Mouse (Mus musculus): ENCODE measurements around the gene H6pd. TPM values are rescaled to one million over a fixed set of nuclear protein-coding genes. Genes with fewer than 3 reads are reported as not detected.

The H6pd gene
- polyA plus RNA-seq (2015; fragmentation: Nextera tagmentation; extraction: Ambion mirVana): 0.98 and 1.4 TPM in 2 replicates

DNA sequence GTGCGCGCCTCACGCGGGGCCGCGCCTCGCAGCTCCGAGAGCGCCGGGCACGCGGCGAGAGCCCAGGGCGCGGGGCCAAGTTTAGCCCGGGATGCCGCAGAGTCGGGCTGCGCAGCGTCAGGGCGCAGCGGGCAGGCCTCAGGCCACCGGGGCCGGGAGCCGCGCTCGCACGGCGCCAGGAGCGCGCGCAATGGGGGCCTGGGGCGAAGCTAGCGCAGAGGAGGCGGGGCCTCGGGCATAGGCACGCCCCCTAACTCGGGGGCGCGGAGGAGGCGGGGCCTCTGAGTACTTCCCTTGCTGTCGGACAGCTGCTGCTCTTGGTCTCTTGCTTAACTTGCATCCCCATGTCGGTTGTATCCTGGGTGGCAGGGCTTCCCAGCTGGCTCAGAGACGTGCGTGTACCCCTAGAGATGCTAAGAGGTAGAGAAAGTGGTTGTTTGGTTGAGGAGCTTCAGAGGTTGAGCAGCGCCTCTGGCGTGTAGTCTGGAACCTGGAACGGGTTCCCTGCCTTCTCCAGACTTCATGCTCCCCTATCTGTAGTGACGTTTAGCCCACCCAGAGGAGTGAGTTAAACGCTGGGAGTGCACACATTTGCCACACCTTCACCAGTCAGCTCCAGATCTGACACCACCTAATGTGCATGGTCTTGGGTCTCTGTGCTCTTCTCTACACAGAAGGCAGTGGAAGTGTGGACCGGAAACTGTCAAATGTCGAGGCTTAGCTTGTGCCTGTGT is at the start of gene H6pd:
TSS of gene H6pd (minus strand) at position 171 of the 734 bp plus-strand sequence.
- H3K4me1 ChIP-seq: peaks cover 5% of the 10 kb centered on the region
- H3K9me3 ChIP-seq (replicated peaks): no peaks in the 10 kb centered on the region
- H3K9ac ChIP-seq: peak within 1 kb of the TSS; percentile 80
- ATAC-seq: peak; percentile 92
- H3K27ac ChIP-seq: peak within 1 kb of the TSS; percentile 76
- 0 out of 2 replicates have a peak, but pooled peaks cover 2% of the 10 kb centered on the region for H3K27me3 ChIP-seq
- H3K36me3 ChIP-seq (ENCODE audit: poor library complexity, severe bottlenecking): no peaks in the 10 kb centered on the region
- peak within 1 kb of the TSS; percentile 74 for H3K4me3 ChIP-seq
- 6% methylated on average over 38 of the region's 52 CpGs for WGBS
- H3K4me2 ChIP-seq: peak within 1 kb of the TSS; percentile 76

DNA sequence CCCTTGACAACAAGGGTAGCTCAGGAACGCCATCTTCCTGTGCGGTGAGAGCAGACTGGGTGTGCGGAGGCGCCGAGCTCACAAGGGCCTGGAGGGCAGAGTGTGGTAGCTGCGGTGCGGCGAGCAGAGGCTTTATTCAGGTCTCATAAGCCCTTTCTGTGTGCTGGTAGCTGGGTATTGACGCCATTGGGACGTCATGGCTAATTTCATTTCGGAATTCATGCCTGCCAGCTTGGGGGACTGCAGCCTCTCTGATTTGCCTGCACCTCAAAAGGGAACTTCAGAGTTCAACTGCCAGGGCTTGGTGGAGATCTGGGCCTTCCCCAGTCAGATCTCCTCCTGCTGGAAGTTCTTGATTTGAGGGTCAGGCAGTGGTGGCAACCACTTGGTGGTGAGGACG is 48.9 kb upstream of the H6pd start:
- WGBS: 95% methylated on average over 12 of the region's 12 CpGs
- H3K4me1 ChIP-seq: no peaks in the 10 kb centered on the region
- ATAC-seq: no peak

DNA sequence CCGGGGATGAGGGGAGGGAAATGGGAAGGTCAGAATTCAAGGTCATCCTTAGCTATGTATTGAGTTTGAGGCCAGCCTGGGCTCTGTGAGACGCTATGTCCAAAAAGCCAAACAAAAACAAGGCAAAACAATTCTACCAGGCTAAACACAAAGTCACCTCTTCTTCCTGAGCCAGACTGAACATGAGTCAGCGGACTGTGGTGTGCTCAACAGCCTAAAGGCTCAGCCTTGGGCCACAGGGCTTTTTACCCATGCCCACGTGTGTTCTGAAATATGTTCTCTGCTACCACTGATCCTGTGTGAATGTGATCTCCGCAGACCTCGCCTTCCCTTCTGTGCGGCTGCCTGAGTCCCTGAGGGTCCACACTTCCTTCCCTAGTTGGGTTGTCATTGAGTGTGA is 47.3 kb upstream of the H6pd start:
- Histone ChIP-seq H3K36me3 (ENCODE audit: poor library complexity, severe bottlenecking) (no peaks in the 10 kb centered on the region), H3K4me1 (no peaks in the 10 kb centered on the region), H3K27ac (no peak overlapping the region), H3K4me3 (no peak overlapping the region), H3K27me3 (peaks cover 3% of the 10 kb centered on the region; the same call in 1 of the 2 replicates), H3K9ac (no peak overlapping the region), H3K9me3 (replicated peaks) (no peaks in the 10 kb centered on the region), H3K4me2 (no peak overlapping the region)
- ATAC-seq: no peak
- 89% methylated on average over 7 of the region's 7 CpGs for WGBS

More for the DNA sequence above, 48.9 kb upstream of the H6pd start:
- H3K27me3 ChIP-seq: no peaks in the 10 kb centered on the region
- no peak overlapping the region for H3K4me3 ChIP-seq
- no peaks in the 10 kb centered on the region for H3K36me3 ChIP-seq (ENCODE audit: poor library complexity, severe bottlenecking)
- H3K9me3 ChIP-seq (replicated peaks): no peaks in the 10 kb centered on the region
- H3K4me2 ChIP-seq: no peak overlapping the region
- H3K27ac ChIP-seq: no peak overlapping the region
- no peak overlapping the region for H3K9ac ChIP-seq

DNA sequence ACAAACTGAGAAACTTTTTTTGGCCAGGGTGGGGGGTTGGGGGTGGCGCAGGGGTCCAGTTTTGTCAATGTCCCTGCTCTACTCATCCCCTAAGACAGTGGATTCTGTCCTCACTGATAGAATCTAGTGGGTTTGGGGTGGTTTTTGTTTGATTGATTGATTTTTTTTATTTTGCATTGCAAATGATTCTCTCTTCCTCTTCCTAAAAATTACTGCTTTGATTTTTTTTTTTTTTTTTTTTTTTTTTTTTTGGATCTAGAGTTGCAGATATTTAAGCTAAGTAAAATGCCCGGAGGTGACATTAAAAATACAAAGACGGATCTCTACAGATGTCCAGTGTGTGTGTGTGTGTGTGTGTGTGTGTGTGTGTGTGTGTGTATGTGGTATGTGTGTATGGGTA is 43.6 kb upstream of the H6pd start:
- Histone ChIP-seq H3K4me3 (no peak overlapping the region), H3K36me3 (ENCODE audit: poor library complexity, severe bottlenecking) (no peaks in the 10 kb centered on the region)
- WGBS: 93% methylated on average over 3 of the region's 3 CpGs

DNA sequence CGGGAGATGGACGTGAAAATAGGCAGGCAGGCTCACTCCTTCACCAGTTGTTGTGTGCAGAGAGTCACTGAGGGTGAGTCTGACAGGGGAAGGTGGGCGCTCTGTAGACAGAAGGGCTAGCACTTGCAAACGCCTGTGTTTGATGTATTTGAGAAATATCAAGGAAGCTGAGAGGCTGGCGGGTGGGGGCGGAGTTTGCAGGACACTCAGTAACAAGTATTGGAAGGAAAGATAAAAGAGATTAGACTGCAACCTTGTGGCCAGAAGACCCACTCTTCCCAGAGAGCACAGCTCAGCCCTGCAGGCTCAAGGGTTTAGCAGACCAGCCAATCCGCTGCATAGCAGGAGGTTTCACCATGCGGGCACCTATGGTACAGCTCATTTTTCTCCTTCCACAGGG is 42.7 kb upstream of the H6pd start:
- WGBS: 78% methylated on average over 8 of the region's 8 CpGs
- peaks cover 20% of the 10 kb centered on the region for H3K4me1 ChIP-seq
- no peak overlapping the region for H3K4me3 ChIP-seq
- H3K4me2 ChIP-seq: no peak overlapping the region
- H3K36me3 ChIP-seq (ENCODE audit: poor library complexity, severe bottlenecking): no peaks in the 10 kb centered on the region
- H3K9ac ChIP-seq: no peak overlapping the region
- no peak for ATAC-seq
- no peak overlapping the region for H3K27ac ChIP-seq
- H3K9me3 ChIP-seq (replicated peaks): no peaks in the 10 kb centered on the region
- peaks cover 44% of the 10 kb centered on the region for H3K27me3 ChIP-seq

More for the DNA sequence above, 43.6 kb upstream of the H6pd start:
- no peak overlapping the region for H3K9ac ChIP-seq
- no peak overlapping the region for H3K27ac ChIP-seq
- no peak overlapping the region for H3K4me2 ChIP-seq
- no peak for ATAC-seq
- no peaks in the 10 kb centered on the region for H3K9me3 ChIP-seq (replicated peaks)
- H3K4me1 ChIP-seq: peaks cover 19% of the 10 kb centered on the region
- H3K27me3 ChIP-seq: peaks cover 40% of the 10 kb centered on the region

DNA sequence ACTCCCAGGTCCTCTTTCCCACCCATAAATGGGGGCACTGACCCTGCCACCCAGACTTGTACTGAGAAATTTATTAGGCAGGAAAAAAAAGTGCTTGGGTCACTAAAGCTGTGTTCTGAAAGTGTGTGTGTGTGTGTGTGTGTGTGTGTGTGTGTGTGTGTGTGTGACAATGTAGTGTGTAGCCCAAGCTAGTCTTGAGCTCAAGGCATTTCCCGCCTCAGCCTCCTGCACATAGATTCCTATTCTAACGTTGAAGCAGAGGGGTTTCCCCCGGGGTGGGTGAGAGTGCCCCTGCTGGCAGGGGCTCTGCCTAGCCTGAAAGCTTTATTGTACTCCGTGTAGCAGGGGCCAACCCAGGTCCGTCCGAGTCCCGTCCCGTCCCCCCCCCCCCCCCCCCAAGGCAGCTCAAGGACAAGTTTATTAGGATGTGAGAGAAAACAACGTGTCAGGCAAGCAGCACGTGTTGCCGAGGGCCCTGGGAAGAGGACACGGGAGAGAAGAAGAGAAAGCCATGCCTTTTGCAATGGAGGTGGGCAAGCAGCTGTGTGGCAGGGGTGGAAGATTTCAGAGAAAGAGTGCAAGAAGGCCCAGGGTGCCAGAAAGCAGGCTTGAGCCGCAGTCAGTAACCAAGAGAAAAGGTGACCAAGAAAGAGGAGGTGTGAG is 40.9 kb upstream of the H6pd start:
- ATAC-seq: no peak
- WGBS: 14% methylated on average over 13 of the region's 13 CpGs
- peaks cover 20% of the 10 kb centered on the region for H3K4me1 ChIP-seq
- H3K27ac ChIP-seq: no peak overlapping the region
- H3K4me3 ChIP-seq: 0 out of 2 replicates have a peak overlapping the region, but pooled peaks have one; percentile 45
- H3K4me2 ChIP-seq: no peak overlapping the region
- no peaks in the 10 kb centered on the region for H3K9me3 ChIP-seq (replicated peaks)
- H3K27me3 ChIP-seq: peaks cover 55% of the 10 kb centered on the region
- no peak overlapping the region for H3K9ac ChIP-seq
- no peaks in the 10 kb centered on the region for H3K36me3 ChIP-seq (ENCODE audit: poor library complexity, severe bottlenecking)

DNA sequence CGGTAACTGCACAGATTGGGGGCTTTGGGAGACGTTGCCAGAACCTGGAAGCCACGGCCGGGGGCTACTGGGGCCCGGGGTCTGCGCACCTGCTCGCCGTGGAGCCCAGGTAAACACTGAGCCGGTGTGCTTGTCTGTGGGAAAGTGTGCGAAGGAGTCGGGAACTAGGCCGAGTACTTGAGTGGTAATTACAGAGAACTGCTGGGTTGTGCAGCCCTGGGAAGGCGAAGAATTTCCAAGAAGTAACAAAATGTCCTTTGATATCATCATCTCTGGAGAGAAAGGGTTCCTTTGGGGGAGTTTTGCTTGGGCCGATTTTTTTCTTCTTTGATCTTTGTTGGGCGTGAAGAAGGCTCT is 40.3 kb upstream of the H6pd start:
- WGBS: 17% methylated on average over 15 of the region's 15 CpGs
- H3K27me3 ChIP-seq: peaks cover 55% of the 10 kb centered on the region
- H3K4me3 ChIP-seq: peak overlapping the region; percentile 45
- no peak overlapping the region for H3K27ac ChIP-seq
- H3K9ac ChIP-seq: peak overlapping the region; percentile 57; the same call in 1 of the 2 replicates
- H3K36me3 ChIP-seq (ENCODE audit: poor library complexity, severe bottlenecking): no peaks in the 10 kb centered on the region
- H3K4me2 ChIP-seq: peak overlapping the region; percentile 81
- H3K4me1 ChIP-seq: peaks cover 20% of the 10 kb centered on the region
- H3K9me3 ChIP-seq (replicated peaks): no peaks in the 10 kb centered on the region
- no peak for ATAC-seq

DNA sequence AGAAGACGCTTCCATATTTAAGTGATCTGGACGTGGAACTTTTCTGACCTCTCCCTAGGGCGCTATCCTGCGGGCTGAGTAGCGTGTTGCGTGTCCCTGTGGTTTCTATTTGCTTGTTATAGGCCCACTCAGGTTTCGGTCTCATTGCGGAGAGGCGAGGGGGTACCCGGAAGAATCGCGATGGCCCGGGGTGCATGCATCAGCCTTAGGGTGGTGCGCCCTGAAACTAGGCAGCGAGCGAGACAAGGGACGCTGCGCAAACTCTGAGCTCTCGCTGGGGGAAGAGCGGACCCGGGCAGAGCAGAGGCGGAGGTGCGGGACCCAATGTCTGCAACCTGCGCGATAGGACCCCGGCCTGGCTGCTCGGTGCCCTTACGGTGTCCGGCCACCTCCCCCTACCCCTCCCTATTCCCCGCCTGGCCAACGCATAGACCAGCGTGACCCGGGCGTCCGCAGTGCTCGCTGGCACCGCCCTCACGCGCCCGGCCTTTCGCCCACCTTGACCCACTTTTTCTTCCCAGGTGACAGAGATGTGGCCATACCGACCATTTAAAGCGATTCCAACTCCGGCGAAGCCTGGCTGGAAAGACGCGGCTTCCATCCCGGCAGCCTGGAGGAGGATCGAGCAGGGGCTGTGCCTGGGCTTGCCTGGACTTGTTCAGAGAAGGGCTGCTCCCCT is 39.8 kb upstream of the H6pd start:
- H3K4me2 ChIP-seq: peak overlapping the region; percentile 81
- WGBS: 1% methylated on average over 47 of the region's 49 CpGs
- peak overlapping the region; percentile 57 for H3K9ac ChIP-seq
- no peak for ATAC-seq
- H3K36me3 ChIP-seq (ENCODE audit: poor library complexity, severe bottlenecking): no peaks in the 10 kb centered on the region
- peak overlapping the region; percentile 45 for H3K4me3 ChIP-seq
- peaks cover 55% of the 10 kb centered on the region for H3K27me3 ChIP-seq
- peaks cover 20% of the 10 kb centered on the region for H3K4me1 ChIP-seq
- no peak overlapping the region for H3K27ac ChIP-seq
- H3K9me3 ChIP-seq (replicated peaks): no peaks in the 10 kb centered on the region

DNA sequence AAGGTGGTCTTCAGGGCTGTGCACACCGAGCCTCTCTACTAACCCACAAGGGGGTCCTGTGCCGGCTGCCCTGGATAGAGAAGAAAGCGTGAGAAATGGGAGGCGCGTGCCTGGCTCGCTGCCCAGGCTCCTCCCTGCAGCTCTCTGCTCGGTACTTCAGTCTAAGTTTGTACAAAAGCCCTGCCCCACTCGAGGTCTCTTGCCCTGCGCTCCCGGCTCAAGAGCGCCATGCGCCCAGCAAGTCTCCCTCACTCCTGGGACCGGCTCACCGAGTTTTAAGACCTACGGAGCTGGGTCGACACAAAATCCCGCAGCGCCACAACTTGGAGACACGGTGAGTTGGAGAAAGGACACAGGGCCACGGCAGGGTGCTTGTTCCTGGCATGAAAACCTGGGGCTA is 39.2 kb upstream of the H6pd start:
- Histone ChIP-seq H3K36me3 (ENCODE audit: poor library complexity, severe bottlenecking) (no peaks in the 10 kb centered on the region), H3K9ac (peak overlapping the region; percentile 57), H3K4me3 (peak overlapping the region; percentile 45), H3K4me2 (peak overlapping the region; percentile 81), H3K4me1 (peaks cover 20% of the 10 kb centered on the region), H3K27me3 (peaks cover 55% of the 10 kb centered on the region), H3K9me3 (replicated peaks) (no peaks in the 10 kb centered on the region), H3K27ac (no peak overlapping the region)
- 1% methylated on average over 20 of the region's 20 CpGs for WGBS
- ATAC-seq: peak; percentile 41; the same call in 1 of the 2 replicates

DNA sequence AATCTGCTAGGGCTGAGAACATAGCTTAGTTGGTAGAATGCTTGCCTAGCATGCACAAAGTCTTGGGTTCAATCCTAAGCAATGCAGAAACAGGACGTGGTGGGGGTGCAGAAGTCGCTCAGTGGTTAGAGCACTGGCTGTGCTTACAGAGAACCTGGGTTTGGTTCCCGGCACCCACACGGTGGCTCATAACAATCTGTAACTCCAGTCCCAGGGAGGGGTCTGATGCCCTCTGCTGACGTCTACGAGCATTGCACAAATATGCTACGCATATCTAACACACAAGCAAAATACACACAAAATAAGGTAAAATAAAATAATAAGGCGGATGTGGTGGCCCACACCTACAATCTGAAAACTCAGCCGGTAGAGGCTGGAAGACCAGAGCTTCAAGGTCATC is 34.8 kb upstream of the H6pd start:
- no peak for ATAC-seq
- H3K4me3 ChIP-seq: no peak overlapping the region
- no peaks in the 10 kb centered on the region for H3K9me3 ChIP-seq (replicated peaks)
- H3K27ac ChIP-seq: no peak overlapping the region
- WGBS: 95% methylated on average over 9 of the region's 9 CpGs
- H3K4me1 ChIP-seq: peaks cover 13% of the 10 kb centered on the region
- peaks cover 38% of the 10 kb centered on the region for H3K27me3 ChIP-seq
- no peaks in the 10 kb centered on the region for H3K36me3 ChIP-seq (ENCODE audit: poor library complexity, severe bottlenecking)
- H3K9ac ChIP-seq: no peak overlapping the region
- H3K4me2 ChIP-seq: no peak overlapping the region

DNA sequence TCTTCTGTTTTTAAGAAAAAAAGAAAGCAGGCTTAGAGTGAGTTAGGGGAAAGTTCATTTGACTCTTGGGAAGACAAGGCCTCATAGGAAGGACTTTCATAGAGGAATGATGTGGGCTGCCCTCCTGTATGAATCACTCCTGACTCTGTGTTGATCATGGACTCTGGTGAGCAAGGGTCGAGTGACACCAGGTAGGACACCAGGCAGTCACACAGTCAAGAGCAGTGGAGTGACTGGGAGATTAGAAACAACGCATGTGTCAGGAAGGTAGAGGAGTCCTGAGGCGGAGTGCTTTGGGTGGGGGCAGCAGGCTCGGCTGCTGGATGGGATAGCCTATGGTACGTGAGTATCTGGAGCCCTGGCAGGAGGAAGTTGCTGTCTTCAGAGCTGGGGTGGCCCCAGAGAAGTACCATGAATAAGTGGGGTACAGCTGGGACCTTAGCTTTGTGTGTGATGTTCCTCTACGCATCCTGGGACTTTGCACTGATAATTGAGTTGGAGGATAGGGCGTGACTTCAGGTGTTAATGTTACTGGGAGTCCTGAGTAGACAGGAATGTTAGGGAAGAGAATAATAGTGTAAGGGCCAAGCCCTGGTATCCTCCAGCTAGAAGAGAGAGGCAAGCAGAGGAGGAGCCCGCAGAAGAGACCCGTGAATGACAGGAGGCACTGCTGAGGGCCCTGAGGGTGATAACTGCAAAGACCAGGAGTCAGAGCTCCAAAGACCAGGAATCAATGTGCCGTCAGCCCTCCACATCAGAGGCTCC is 32.7 kb upstream of the H6pd start:
- no peak overlapping the region for H3K9ac ChIP-seq
- H3K4me1 ChIP-seq: no peaks in the 10 kb centered on the region
- no peak overlapping the region for H3K4me3 ChIP-seq
- WGBS: 83% methylated on average over 10 of the region's 10 CpGs
- no peaks in the 10 kb centered on the region for H3K36me3 ChIP-seq (ENCODE audit: poor library complexity, severe bottlenecking)
- peaks cover 30% of the 10 kb centered on the region for H3K27me3 ChIP-seq
- no peak overlapping the region for H3K4me2 ChIP-seq
- no peak for ATAC-seq
- H3K9me3 ChIP-seq (replicated peaks): no peaks in the 10 kb centered on the region
- no peak overlapping the region for H3K27ac ChIP-seq

Measured in forebrain, embryonic 13.5 days (tissue).